Mouse (Mus musculus) testis, adult 2 months (tissue): ENCODE results near the gene Ttc28.

Experiments used
- CTCF ChIP-seq: fragments of 200-500 bp; IDR thresholded peaks from 2 replicates; pipeline ENCODE4 v1.5.1; 2012; ENCODE audit warnings: low read depth, mild to moderate bottlenecking, inconsistent platforms, low read length, moderate library complexity; ENCODE audit not compliant: control insufficient read depth, insufficient read depth, insufficient replicate concordance
- POLR2A ChIP-seq: fragments of 200-500 bp; IDR thresholded peaks from 2 replicates; pipeline ENCODE4 v1.6.1; 2012; ENCODE audit warnings: low read depth, mild to moderate bottlenecking, inconsistent platforms, low read length, moderate library complexity; ENCODE audit not compliant: control insufficient read depth

- TF ChIP-seq CTCF = no peak
- TF ChIP-seq POLR2A = no peak
Measured at GRCm38 (mm10) chr5:110889945-110890344, 10.3 kb downstream of the Ttc28 start.
